Mouse (Mus musculus) embryonic facial prominence, embryonic 10.5 days (tissue): Measurements from ENCODE around the gene Iglon5. TPM values are rescaled to one million over a fixed set of nuclear protein-coding genes. Genes with fewer than 3 reads are reported as not detected.
A peak's percentile ranks its signal among the peaks of the same experiment; 100 is the strongest.

Source experiments
- DNase-seq: peaks from one replicate; pipeline ENCODE4 v3.0.0-alpha.2; 2017; ENCODE audit warnings: low spot score
- H3K27ac ChIP-seq: fragments of 300-500 bp; sonication (generic); replicated peaks from 2 replicates; pipeline ENCODE4 v1.5.1; 2016; ENCODE audit warnings: mild to moderate bottlenecking
- H3K27me3 ChIP-seq: fragments of 300-500 bp; sonication (generic); replicated peaks from 2 replicates; pipeline ENCODE4 v1.6.1; 2016; ENCODE audit warnings: low read depth, mild to moderate bottlenecking; ENCODE audit not compliant: poor library complexity, severe bottlenecking
- H3K36me3 ChIP-seq: fragments of 300-500 bp; sonication (generic); replicated peaks from 2 replicates; pipeline ENCODE4 v1.6.1; 2016; ENCODE audit warnings: mild to moderate bottlenecking, moderate library complexity
- H3K4me1 ChIP-seq: fragments of 300-500 bp; sonication (generic); 2 replicates; pipeline ENCODE4 v1.6.1; 2016
- H3K4me3 ChIP-seq: fragments of 300-500 bp; sonication (generic); 2 replicates; pipeline ENCODE4 v1.5.1; 2016; ENCODE audit warnings: mild to moderate bottlenecking, moderate library complexity
- H3K9me3 ChIP-seq: fragments of 300-500 bp; sonication (generic); 2 replicates; pipeline ENCODE4 v1.6.1; 2016; ENCODE audit warnings: mild to moderate bottlenecking
- WGBS: fragments of 180-500 bp; shearing (Covaris S2); methylation state at CpG from one replicate; pipeline ENCODE4 v1.1.7; 2016; 5-methylcytosine and 5-hydroxymethylcytosine counted together
- microRNA-seq: library from miRNA; unstranded; fragments of <30 nt; microRNA quantifications from one replicate; pipeline ENCODE4, GENCODE M21; 2017
- polyA plus RNA-seq: library from polyadenylated mRNA; unstranded; fragments of >200 nt; fragmentation: Nextera tagmentation; extraction: Ambion mirVana; gene quantifications from 2 replicates; pipeline ENCODE4 v1.2.1, GENCODE M21; 2016

Gene Iglon5
- polyA plus RNA-seq, 1 experiment from 2014 or later, result 0.71 TPM

DNA sequence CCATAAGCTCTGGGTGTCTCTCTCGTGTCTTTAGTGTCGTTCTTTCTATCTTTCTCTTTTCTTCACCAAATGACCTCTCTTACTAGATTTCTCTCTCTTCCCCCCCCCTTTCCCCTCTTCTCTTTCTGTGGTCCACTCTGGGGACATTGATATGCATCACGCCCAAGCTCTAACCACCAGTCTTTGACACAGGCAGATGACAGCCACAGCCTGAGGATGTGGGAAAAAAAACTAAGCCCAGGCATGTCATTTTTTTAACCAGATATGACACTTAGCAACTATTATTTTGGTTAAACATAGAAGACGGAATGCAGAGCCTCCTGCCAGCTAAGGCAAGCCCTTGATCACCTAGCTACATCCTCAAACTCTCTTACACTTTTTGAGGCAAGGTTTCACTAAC lies 51.3 kb downstream of the Iglon5 start:
- 83% methylated on average over 4 of the region's 4 CpGs for WGBS
- Histone ChIP-seq H3K27ac (no peak overlapping the region), H3K4me3 (no peak overlapping the region), H3K4me1 (peaks cover 8% of the 10 kb centered on the region), H3K9me3 (no peaks in the 10 kb centered on the region), H3K27me3 (no peaks in the 10 kb centered on the region), H3K36me3 (no peaks in the 10 kb centered on the region)
- DNase-seq, result no peak

DNA sequence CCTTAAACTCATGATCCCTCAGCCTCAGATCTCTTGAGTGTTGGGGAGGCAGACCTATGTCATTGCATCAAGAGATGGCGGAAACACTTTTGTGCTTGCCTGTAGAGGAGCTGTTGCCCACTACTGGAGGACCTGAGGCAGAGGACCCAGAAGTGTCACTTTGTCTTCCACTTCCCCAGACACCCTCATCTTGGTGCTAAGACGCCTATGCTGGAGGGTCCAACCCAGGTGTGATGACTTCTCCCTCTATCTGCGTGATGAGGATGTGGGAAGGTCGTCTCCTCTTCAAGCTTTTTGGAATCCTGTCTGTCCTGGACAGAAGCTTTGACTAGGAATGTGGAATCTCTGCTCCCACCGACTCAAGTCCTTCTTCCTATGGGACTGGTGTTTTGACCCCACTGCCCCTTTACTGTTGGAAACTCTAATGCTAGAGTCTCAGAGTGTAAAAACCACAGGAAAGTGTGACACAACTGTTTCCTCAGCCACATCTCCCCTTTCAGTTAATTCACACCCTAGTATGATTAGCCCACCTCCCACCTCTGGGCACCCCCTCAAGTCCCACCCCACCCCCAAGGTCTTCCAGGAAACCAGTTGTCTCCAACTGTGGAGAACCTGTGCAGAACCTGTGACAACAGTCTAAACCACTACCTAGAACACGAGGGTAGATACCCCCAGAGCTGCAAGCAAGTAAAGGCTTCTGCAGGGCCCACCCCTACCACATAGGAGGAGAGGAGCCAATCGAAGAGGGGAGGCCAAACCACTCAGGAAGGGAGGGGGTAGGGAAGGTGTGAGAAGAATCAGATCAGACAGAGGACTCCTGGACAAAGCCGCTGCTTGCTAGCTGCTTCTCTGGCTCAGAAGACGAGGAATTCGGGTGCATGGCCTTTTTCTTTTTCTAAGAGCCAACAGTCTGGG lies 53.3 kb downstream of the Iglon5 start, which contains the start of gene Nkg7:
Gene Nkg7, plus strand, starts transcription at position 733 of the 915 bp plus-strand sequence.
- WGBS, result 82% methylated on average over 10 of the region's 10 CpGs
- DNase-seq, result no peak
- Histone ChIP-seq H3K27me3 (no peaks in the 10 kb centered on the region), H3K27ac (no peak within 1 kb of the TSS), H3K36me3 (no peaks in the 10 kb centered on the region), H3K4me1 (no peaks in the 10 kb centered on the region), H3K4me3 (no peak within 1 kb of the TSS), H3K9me3 (no peaks in the 10 kb centered on the region)

DNA sequence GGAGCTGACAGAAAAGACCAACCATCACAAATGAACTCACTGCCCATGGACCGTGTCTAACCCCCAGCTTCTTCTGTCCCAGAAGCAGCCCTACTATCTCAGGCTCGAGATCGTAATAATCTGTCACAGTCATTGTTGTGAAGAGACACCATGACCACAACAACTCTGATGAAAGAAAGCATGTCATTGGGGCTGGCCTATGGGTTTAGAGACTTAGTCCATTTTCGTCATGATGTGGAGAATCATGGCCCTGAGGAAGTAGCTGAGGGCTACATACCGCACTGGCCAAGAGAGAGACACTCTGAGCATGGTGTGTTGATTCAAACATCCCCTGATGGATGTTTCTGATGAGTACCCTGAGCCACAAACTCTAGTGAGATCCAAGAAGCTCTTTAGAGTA lies 55.2 kb downstream of the Iglon5 start:
- Histone ChIP-seq H3K4me1 (no peaks in the 10 kb centered on the region), H3K27ac (no peak overlapping the region), H3K4me3 (no peak overlapping the region), H3K36me3 (no peaks in the 10 kb centered on the region), H3K27me3 (no peaks in the 10 kb centered on the region), H3K9me3 (no peaks in the 10 kb centered on the region)
- no peak for DNase-seq
- 93% methylated on average over 5 of the region's 5 CpGs for WGBS

DNA sequence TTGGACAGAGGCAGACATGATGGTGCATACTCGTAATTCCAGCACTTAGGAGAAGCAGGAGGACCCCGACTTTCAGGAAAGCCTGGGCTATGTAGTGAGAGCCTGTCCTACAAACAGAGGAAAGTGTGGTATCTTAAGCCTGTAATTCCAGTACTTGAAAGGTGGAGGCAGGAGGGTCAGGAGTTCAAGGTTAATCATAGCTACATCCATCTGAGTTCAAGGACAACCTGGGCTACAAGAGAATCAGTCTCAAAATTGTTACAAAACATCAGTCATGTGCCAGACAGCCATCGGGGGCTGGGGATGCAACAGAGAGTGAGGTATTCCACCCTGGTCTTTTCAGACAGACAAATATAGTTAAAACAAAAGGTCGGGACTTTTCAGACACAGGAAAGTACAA lies 57.0 kb downstream of the Iglon5 start:
- Histone ChIP-seq H3K9me3 (no peaks in the 10 kb centered on the region), H3K27me3 (no peaks in the 10 kb centered on the region), H3K36me3 (no peaks in the 10 kb centered on the region), H3K4me3 (no peak overlapping the region), H3K4me1 (no peaks in the 10 kb centered on the region), H3K27ac (no peak overlapping the region)
- 82% methylated on average over 4 of the region's 4 CpGs for WGBS
- no peak for DNase-seq

DNA sequence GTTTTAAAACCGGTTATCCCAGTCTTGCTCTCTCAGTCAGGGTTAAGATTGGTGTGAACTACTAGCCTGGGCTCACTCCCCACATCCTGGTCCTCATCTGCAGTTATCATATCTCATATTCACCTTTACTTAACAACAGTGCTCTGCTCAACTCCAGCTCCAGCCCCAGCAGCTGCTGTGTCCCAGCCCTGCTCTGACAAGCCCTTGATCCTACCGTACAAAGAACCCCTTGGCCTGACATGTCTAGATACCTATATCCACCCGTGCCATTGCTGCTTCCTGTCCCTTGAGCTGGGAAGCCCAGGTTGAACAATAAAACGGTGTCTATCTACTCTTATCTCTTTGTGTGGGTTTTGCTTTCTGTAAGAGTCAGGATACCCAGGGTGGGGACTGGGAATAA lies 60.4 kb downstream of the Iglon5 start:
- Histone ChIP-seq H3K4me3 (no peak overlapping the region), H3K27me3 (no peaks in the 10 kb centered on the region), H3K4me1 (no peaks in the 10 kb centered on the region), H3K9me3 (no peaks in the 10 kb centered on the region), H3K36me3 (no peaks in the 10 kb centered on the region), H3K27ac (no peak overlapping the region)
- WGBS, result 58% methylated on average over 4 of the region's 4 CpGs
- no peak for DNase-seq

DNA sequence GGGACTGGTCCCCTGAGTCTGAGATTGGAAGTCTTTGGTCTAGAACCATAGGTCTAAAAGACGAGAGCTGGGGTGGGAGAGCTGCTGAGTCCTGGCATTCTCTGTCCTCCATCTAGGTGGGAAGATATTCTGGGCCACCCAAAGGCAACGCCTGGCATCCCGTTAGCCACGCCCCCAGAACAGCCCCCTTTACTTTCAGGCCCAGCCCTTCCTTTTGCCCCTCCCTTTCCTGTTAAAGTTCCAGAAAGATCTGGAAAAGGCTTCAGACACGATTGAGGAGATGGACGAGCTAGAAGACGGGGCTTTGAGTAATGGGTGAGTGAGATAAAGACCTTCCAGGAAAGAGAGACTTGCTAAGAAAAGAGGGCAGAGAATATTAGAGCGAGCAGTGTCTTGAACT lies 62.5 kb downstream of the Iglon5 start, which contains the start of gene Lim2:
Gene Lim2, plus strand, starts transcription at position 265 of the 400 bp plus-strand sequence.
- Histone ChIP-seq H3K4me1 (0 out of 2 replicates have a peak, but pooled peaks cover 7% of the 10 kb centered on the region), H3K36me3 (no peaks in the 10 kb centered on the region), H3K9me3 (no peaks in the 10 kb centered on the region), H3K27ac (no peak within 1 kb of the TSS), H3K4me3 (no peak within 1 kb of the TSS), H3K27me3 (no peaks in the 10 kb centered on the region)
- DNase-seq, result no peak
- 83% methylated on average over 8 of the region's 8 CpGs for WGBS

DNA sequence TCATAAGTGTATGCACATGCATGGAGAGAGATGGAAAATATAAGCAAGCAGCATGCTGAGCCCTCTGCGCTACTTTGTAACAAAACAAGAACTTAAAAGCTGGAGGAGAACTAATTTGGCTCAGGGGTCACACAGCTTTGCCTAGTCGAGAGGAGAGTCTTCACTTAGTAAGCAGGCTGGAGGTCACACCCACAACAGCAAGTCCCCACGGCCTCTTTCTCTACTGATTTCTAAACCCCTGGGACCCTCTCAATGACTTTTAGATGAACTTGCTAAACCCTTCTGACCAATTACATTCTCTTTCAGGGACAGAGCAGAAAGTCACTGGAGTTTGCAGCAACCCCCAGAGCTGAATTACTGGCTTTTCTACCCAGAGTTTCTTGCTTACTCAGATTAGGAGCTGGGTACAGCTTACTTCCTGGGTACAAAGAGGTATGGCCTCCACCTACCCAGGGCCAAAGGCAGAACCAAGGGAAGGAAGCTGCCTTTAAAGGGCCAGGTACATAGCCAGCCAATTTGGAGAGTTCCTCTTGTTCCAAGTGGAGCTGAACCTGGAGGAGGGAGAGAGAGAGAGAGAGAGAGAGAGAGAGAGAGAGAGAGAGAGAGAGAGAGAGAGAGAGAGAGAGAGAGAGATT lies 65.8 kb downstream of the Iglon5 start:
- H3K27ac ChIP-seq, result no peak overlapping the region
- H3K4me1 ChIP-seq, result 0 out of 2 replicates have a peak, but pooled peaks cover 7% of the 10 kb centered on the region
- no peaks in the 10 kb centered on the region for H3K9me3 ChIP-seq
- H3K4me3 ChIP-seq, result no peak overlapping the region
- no peak for DNase-seq
- no peaks in the 10 kb centered on the region for H3K27me3 ChIP-seq
- H3K36me3 ChIP-seq, result no peaks in the 10 kb centered on the region
- WGBS, result 66% methylated on average over 3 of the region's 3 CpGs

DNA sequence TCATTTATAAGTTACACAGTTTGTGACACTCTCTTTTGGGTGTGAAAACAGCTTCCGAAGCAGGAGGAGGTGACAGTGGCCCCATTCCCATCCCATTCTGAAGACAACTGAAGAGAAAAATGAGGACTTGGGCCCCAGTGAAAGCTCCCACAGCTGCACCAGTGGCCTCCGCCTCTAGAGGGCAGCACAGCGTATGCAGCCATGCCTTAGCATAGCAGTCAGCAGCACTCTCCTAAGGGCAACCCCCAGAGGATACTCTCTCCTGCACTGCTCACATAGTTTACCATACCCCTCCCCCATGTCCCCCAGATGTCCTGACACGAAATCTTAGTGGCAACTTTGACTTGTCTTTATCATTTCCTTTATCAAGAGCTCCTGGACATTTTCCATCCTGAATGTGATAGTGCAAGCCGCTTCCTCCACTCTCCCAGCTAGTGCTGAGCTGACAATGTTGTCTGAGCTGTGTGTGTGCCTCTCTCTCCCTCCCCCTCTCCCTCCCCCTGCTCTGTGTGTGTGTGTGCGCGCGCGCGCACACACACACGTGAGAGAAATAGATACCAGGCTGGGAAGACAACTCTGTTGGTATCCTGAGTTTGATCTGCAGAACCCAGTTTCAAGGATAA lies 66.8 kb downstream of the Iglon5 start:
- H3K27ac ChIP-seq, result no peak overlapping the region
- H3K27me3 ChIP-seq, result no peaks in the 10 kb centered on the region
- H3K36me3 ChIP-seq, result no peaks in the 10 kb centered on the region
- DNase-seq, result peak; percentile 83
- peak overlapping the region; percentile 27; the same call in 1 of the 2 replicates for H3K4me3 ChIP-seq
- 12% methylated on average over 11 of the region's 11 CpGs for WGBS
- 0 out of 2 replicates have a peak, but pooled peaks cover 2% of the 10 kb centered on the region for H3K9me3 ChIP-seq
- 0 out of 2 replicates have a peak, but pooled peaks cover 7% of the 10 kb centered on the region for H3K4me1 ChIP-seq

Small RNA genes within 50 kb of the gene (microRNA-seq; reads per million reads assigned to microRNA genes)
- not detected for gene Mir7051

Other genes starting within 250 kb of the Iglon5 start
- gene Zfp715, start 176.8 kb downstream of the Iglon5 start, polyA plus RNA-seq, result 10.5 and 10.6 TPM in 2 replicates
- gene Siglecf, start 138.7 kb downstream of the Iglon5 start, polyA plus RNA-seq, result 0.13 and 0.15 TPM in 2 replicates
- 0.06 and 0.16 TPM in 2 replicates for gene Siglecg, start 81.9 kb downstream of the Iglon5 start, polyA plus RNA-seq
- 0.17 TPM in 1 of 2 replicates, not detected in the other for gene Lim2, start 62.4 kb downstream of the Iglon5 start, polyA plus RNA-seq
- gene Nkg7, start 53.0 kb downstream of the Iglon5 start, polyA plus RNA-seq, result not detected in 2 replicates
- gene Cldnd2, start 49.3 kb downstream of the Iglon5 start, polyA plus RNA-seq, result not detected in 2 replicates
- gene Etfb, start 46.0 kb downstream of the Iglon5 start, polyA plus RNA-seq, result 231 and 252 TPM in 2 replicates
- gene Gm45233, start 45.9 kb downstream of the Iglon5 start, polyA plus RNA-seq, result 0.24 and 0.67 TPM in 2 replicates
- gene Vsig10l, start 26.9 kb downstream of the Iglon5 start, polyA plus RNA-seq, result 1.2 and 2.3 TPM in 2 replicates
- gene 4931406B18Rik, start 15.9 kb upstream of the Iglon5 start, polyA plus RNA-seq, result not detected in 2 replicates
- 0.39 and 0.51 TPM in 2 replicates for gene Cd33, start 54.4 kb upstream of the Iglon5 start, polyA plus RNA-seq
- 5.4 and 6.2 TPM in 2 replicates for gene Zfp658, start 72.2 kb upstream of the Iglon5 start, polyA plus RNA-seq
- 15.0 and 15.6 TPM in 2 replicates for gene Zfp719, start 89.5 kb upstream of the Iglon5 start, polyA plus RNA-seq
- 1.1 and 1.4 TPM in 2 replicates for gene Zfp819, start 117.1 kb upstream of the Iglon5 start, polyA plus RNA-seq
- gene Ceacam18, start 144.6 kb upstream of the Iglon5 start, polyA plus RNA-seq, result not detected in 2 replicates
- 0.25 and 0.52 TPM in 2 replicates for gene Siglece, start 170.1 kb upstream of the Iglon5 start, polyA plus RNA-seq
- 18.1 and 18.7 TPM in 2 replicates for gene Ctu1, start 181.9 kb upstream of the Iglon5 start, polyA plus RNA-seq
- gene Klk14, start 200.3 kb upstream of the Iglon5 start, polyA plus RNA-seq, result not detected in 2 replicates
- 0.24 and 0.56 TPM in 2 replicates for gene Klk13, start 222.5 kb upstream of the Iglon5 start, polyA plus RNA-seq